Mouse (Mus musculus) layer of hippocampus, adult 9-10 months (tissue): ENCODE data around the gene Psmd13.

Experiments
- DNase-seq: peaks from one replicate; pipeline ENCODE4 v3.0.0; 2022; ENCODE audit warnings: low spot score

Gene Psmd13

GRCm38 (mm10) chr7:140944236-140944635 lies 62.5 kb downstream of the Psmd13 start:
- no peak for DNase-seq

DNA sequence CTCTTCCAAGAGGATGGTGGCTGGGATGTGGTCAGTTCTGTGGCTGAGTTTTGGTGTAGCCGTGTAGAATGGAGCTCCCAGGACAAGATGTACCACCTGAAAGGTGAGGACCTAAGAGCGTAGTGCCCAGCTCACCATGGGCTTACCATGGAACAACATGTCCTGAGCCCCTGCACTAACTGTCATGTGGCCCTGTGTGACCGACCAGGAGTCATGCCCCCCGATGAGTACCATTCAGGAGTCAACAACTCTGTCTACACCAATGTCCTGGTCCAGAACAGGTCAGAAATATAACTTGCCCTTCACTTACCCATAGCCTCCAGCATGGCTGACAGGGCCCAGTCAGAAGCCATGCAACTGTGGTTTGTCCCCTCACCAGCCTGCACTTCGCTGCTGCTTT lies 63.5 kb downstream of the Psmd13 start:
- no peak for DNase-seq

- no peak for DNase-seq
These were observed 64.5 kb downstream of the Psmd13 start for GRCm38 (mm10) chr7:140946311-140946710.

- no peak for DNase-seq
These were observed 65.2 kb downstream of the Psmd13 start for GRCm38 (mm10) chr7:140946980-140947379.

- no peak for DNase-seq
These were observed 66.4 kb downstream of the Psmd13 start for GRCm38 (mm10) chr7:140948161-140948560.
